Mouse (Mus musculus): ENCODE measurements at regions not wholly inside any gene's neighbourhood (a gene's known extent, or its start where the extent isn't known, plus 50 kb on each side); places are given as distances from the start of the nearest gene placed in this dataset.

GRCm38 (mm10) chr10:56899640-56900274, 522.6 kb downstream of the Gja1 start:
- no peak for DNase-seq

- no peak for DNase-seq
Measured at GRCm38 (mm10) chr10:56900914-56901313, 523.8 kb downstream of the Gja1 start.

DNA sequence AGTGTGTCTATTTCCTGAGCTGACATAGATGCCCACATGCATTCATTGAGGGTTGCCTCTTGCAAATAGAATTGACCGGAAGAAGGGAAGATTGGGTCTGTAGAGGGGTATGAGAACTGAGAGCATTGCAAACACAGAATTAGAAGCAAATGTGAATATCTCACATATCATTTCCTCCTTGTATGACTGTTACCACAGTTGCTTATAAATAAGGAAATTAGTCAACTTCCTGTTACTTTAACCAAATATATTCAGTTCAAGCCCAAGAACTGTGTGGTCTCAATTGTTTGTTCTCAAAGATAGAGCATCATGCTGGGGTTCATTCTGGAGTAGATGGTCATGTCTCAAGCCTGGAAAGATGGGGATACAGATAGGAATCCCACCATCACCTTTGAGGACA, 535.6 kb downstream of the Gja1 start:
- DNase-seq = no peak

DNA sequence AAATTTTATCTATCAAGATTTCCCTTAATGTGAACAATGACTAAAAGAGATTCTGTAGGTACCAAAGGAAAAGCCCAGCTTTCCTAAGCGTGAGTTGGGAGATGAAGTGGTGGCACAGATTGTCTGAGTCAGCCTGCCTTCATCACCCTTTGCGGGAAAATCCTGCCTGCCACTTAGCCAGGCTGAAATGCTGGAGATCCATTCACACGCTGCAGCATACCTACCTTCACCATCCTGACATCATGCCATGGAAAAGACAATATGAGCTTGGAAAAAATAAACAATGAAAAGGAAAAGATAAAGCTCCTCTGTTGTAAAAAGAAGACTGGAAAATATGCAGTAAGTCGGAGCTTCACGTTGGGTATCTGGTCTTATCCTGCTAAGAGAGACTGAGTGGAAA, 537.0 kb downstream of the Gja1 start:
- no peak for DNase-seq

DNA sequence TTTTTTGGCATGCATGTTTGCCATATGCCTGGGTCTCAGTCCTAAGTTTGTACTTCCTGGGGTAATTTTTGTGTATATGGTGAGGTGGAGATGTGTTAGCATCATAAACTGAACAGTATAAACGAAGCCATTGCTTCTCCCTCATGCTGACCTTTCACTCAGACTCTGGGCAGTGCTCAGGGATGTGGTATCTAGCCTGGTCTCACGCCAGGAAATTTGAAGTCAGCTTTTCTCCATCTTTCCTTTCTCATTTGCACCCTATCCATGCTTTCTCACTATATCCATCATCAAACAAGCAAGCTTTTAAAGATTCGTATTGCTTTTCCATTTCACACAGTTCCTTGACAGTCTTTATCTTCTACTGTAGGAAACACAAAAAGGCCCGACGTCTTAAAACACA, 541.3 kb downstream of the Gja1 start:
- DNase-seq = no peak

GRCm38 (mm10) chr10:56920711-56921672, 543.9 kb downstream of the Gja1 start:
- DNase-seq = peak; percentile 60 to 67

DNA sequence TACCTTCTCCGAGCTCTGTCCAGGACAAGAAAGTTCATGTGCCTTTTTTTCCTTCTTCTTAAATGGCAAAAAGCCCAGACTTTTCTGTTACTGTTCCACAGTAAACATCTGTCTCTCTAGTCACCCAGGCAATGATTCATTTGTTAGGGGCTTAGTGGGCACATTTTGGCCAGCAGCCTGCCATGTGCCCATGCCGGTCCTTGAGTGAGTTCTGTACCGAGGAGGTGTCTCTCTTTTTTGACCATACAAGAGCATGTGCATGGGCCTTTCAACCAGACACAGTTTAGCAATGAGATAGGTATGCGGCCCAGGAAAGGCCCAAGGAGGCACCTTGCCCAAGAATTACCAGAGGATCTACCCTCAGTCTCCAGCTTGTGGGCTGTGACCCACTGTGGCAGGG, 551.0 kb upstream of the Hsf2 start:
- DNase-seq = no peak

- no peak for DNase-seq
Measured at GRCm38 (mm10) chr10:56941972-56942371, 544.2 kb upstream of the Hsf2 start.

DNA sequence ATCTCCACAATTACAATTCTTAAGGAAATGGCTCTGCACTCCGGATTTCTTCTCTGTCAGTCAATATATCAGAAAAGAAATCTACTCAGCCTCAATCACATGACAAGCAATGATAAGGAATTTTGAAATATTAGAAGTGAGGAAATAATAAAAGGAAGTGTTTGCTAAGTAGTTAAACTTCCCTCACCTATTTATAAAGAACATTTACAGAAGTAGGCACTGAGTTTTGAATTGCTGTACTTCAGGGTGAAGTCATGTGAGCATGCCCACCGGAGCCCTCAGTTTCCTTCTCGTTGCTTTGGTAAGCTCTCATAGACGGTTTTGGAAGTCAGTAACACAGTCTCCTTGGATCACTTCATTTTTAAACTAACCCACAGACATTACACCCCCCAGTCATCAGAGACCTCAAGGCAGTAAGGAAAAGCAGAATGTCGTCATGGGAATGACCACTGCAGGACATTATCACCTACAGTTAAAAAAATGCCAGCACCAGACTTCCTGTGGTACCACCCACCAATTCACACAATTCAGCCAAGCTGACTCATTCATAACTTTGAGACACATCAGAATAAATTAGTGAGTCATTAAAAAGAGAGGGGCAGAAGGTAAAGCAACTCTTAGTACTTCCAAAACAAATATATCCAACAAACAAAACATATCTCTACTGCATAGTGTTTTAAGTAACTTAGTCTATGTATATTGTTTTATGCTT, 541.6 kb upstream of the Hsf2 start:
- DNase-seq = no peak

GRCm38 (mm10) chr10:56956728-56957127, 529.5 kb upstream of the Hsf2 start:
- DNase-seq = no peak

GRCm38 (mm10) chr10:56962096-56962807, 523.9 kb upstream of the Hsf2 start:
- DNase-seq = no peak

DNA sequence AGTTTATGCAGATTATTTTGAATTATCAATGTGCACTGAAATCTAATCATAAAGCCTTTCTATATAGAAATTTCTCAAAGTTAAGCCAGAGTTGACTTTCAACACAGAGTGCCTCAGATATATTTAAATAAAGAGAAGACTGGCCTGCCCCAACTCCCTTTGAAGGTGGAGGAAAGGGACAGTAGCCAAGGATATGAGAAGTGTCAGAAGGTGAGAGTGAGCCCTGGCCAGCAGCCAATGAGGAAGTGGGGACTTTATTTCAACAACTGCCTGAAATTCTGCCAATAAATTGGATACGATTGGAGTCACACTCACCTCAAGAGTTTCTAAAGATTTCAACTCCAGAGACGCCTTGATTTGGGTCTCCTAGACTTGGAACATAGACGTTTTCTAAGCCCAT, 523.0 kb upstream of the Hsf2 start:
- DNase-seq = peak; percentile 9 to 57

DNA sequence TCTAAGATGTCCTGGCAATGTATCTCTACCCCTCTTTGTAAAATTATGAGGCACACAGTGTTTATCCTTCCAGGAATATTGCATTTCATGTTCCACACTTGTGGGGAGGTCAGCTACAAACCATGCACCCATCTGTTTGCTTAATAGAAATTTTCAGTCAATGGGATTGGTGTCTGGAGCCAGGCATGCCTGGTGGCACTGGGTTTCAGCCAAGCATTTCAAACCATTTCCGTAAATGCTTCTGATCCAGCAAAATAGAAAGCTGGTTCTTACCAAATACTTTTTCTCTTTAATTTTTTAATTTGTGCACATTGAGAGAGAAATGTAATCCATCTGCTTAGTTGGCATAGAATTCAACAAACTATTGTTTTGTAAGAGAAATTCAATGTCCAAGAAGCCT, 517.3 kb upstream of the Hsf2 start:
- DNase-seq = no peak

- DNase-seq = no peak
Measured at GRCm38 (mm10) chr10:56974812-56975211, 511.4 kb upstream of the Hsf2 start.

- DNase-seq = no peak
Measured at GRCm38 (mm10) chr10:56979601-56980000, 506.6 kb upstream of the Hsf2 start.

- DNase-seq = no peak
Measured at GRCm38 (mm10) chr10:56980821-56981220, 505.4 kb upstream of the Hsf2 start.

- DNase-seq = no peak
Measured at GRCm38 (mm10) chr10:56982526-56983190, 503.5 kb upstream of the Hsf2 start.

- no peak for DNase-seq
Measured at GRCm38 (mm10) chr10:56994969-56995368, 491.2 kb upstream of the Hsf2 start.

DNA sequence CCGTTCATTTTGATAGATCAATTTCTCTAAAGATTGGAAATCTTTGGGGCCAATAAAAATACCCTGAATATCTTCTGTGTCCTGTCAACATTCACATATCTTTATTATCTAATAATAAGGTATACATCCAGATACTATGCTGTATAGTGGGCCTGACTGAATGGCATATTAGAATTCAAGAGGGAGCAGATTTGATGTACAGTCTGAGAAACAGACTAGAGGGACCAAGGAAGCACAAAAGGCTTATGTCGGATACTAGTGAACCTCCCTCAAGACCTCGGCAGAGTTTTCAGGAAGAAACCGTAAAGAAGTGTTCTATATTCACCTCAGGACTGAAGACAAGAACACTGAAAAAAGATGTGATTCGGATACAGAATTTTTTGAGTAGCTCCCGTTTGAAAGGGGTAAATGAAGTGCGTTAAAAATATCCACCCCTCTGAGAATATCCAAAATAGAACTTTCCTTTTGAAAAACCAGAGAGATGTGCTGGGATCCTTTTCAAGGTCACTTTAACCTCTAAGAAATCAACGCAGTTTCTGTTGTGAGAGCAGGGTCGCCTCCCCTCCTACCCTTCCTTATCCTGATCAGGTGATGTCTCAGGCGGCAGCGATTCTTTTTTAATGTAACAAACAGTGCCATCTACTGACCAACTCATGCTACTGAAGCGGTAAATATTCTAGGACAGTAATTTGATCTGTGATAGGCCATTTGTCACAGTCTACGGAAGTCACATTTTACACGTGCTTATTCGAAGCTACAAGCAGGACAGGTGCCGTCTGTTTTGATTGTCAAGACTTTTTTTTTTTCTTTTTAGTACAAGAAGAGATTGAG, 485.1 kb upstream of the Hsf2 start:
- peak; percentile 41 to 50 for DNase-seq

- DNase-seq = no peak
Measured at GRCm38 (mm10) chr10:57001723-57002110, 484.5 kb upstream of the Hsf2 start.

- DNase-seq = no peak
Measured at GRCm38 (mm10) chr10:57037641-57038040, 448.5 kb upstream of the Hsf2 start.

Measured in kidney, postnatal 36 days (tissue).